Mouse (Mus musculus) CH12.LX (cell line): ENCODE results near the gene Serpind1. TPM values are rescaled to one million over a fixed set of nuclear protein-coding genes. Genes with fewer than 3 reads are reported as not detected.

ENCODE experiments used
- DNase-seq: peaks from one replicate; pipeline ENCODE4 v3.0.0-alpha.2; 2013; ENCODE audit errors: extremely low read depth
- H3K27ac ChIP-seq: 2 replicates; pipeline ENCODE4 v1.5.1; 2012; ENCODE audit warnings: low read depth, mild to moderate bottlenecking, control low read depth, moderate library complexity; ENCODE audit not compliant: insufficient read depth
- H3K27me3 ChIP-seq: replicated peaks from 2 replicates; pipeline ENCODE3; 2012; ENCODE audit warnings: inconsistent platforms
- H3K36me3 ChIP-seq, 2 experiments: replicated peaks in 1 of 2; 2 replicates each; pipeline versions ENCODE3 to v1.6.1; 2012; ENCODE audit warnings: inconsistent platforms in 1 of 2, low read length in 1 of 2, mild to moderate bottlenecking in 1 of 2, mixed read lengths in 1 of 2, moderate library complexity in 1 of 2; ENCODE audit not compliant: control insufficient read depth in 1 of 2, insufficient read depth in 1 of 2
- H3K4me1 ChIP-seq, 2 experiments: 2 replicates each; pipeline ENCODE4 v1.6.1; 2012; ENCODE audit warnings: inconsistent platforms in 1 of 2, moderate library complexity in 1 of 2; ENCODE audit not compliant: insufficient read depth in 2 of 2, control insufficient read depth in 1 of 2
- H3K4me2 ChIP-seq: 2 replicates; pipeline ENCODE4 v1.6.1; 2012; ENCODE audit warnings: low read depth, mild to moderate bottlenecking, control low read depth; ENCODE audit not compliant: poor library complexity, insufficient read depth, severe bottlenecking
- H3K4me3 ChIP-seq, 3 experiments: fragments of 150-350 bp in 1 of 3; sonication (generic) in 1 of 3; replicated peaks in 1 of 3; 2 replicates each; pipeline versions ENCODE3 to v1.5.1; 2011 to 2012; ENCODE audit warnings: low read depth in 2 of 3, low read length in 2 of 3, mild to moderate bottlenecking in 2 of 3, moderate library complexity in 2 of 3, control low read depth in 1 of 3, improper control_type of control experiment in 1 of 3, inconsistent platforms in 1 of 3, mixed read lengths in 1 of 3; ENCODE audit not compliant: poor library complexity in 1 of 3
- H3K79me2 ChIP-seq: replicated peaks from 2 replicates; pipeline ENCODE4 v1.6.1; 2012; ENCODE audit warnings: mild to moderate bottlenecking, moderate library complexity; ENCODE audit not compliant: control insufficient read depth, poor library complexity, insufficient read depth, severe bottlenecking; ENCODE audit errors: extremely low read depth
- H3K9ac ChIP-seq: 2 replicates; pipeline ENCODE4 v1.6.1; 2012; ENCODE audit warnings: low read depth, mild to moderate bottlenecking, control low read depth, moderate library complexity; ENCODE audit not compliant: insufficient read depth
- H3K9me3 ChIP-seq: replicated peaks from 2 replicates; pipeline ENCODE3; 2012; ENCODE audit warnings: low read length, inconsistent platforms, mixed read lengths
- EP300 ChIP-seq: IDR thresholded peaks from 2 replicates; pipeline ENCODE4 v1.6.1; 2011; ENCODE audit warnings: low read length, improper control_type of control experiment
- ETS1 ChIP-seq: conservative IDR thresholded peaks from 2 replicates; pipeline ENCODE4 v1.6.1; 2012; ENCODE audit warnings: low read depth, mild to moderate bottlenecking, inconsistent platforms, low read length, improper control_type of control experiment, moderate library complexity
- GABPA ChIP-seq: IDR thresholded peaks from 2 replicates; pipeline ENCODE4 v1.6.1; 2012; ENCODE audit warnings: low read depth, low read length, improper control_type of control experiment, inconsistent platforms; ENCODE audit not compliant: insufficient replicate concordance
- HCFC1 ChIP-seq: IDR thresholded peaks from 2 replicates; pipeline ENCODE4 v1.6.1; 2012; ENCODE audit warnings: low read depth, mild to moderate bottlenecking, inconsistent platforms, low read length, improper control_type of control experiment
- IRF4 ChIP-seq: IDR thresholded peaks from 2 replicates; pipeline ENCODE4 v1.6.1; 2014; ENCODE audit warnings: low read depth, mild to moderate bottlenecking, inconsistent platforms, low read length, improper control_type of control experiment
- KAT2A ChIP-seq: IDR thresholded peaks from 2 replicates; pipeline ENCODE4 v1.6.1; 2012; ENCODE audit warnings: low read length, improper control_type of control experiment, inconsistent platforms; ENCODE audit not compliant: insufficient replicate concordance
- MAX ChIP-seq: IDR thresholded peaks from 2 replicates; pipeline ENCODE4 v1.6.1; 2011; ENCODE audit warnings: low read length, improper control_type of control experiment
- MAZ ChIP-seq: IDR thresholded peaks from 2 replicates; pipeline ENCODE4 v1.6.1; 2012; ENCODE audit warnings: low read depth, mild to moderate bottlenecking, inconsistent platforms, low read length, improper control_type of control experiment, moderate library complexity
- MEF2A ChIP-seq: IDR thresholded peaks from 2 replicates; pipeline ENCODE4 v1.6.1; 2014; ENCODE audit warnings: low read depth, mild to moderate bottlenecking, inconsistent platforms, low read length, improper control_type of control experiment, borderline replicate concordance
- PAX5 ChIP-seq: IDR thresholded peaks from 2 replicates; pipeline ENCODE4 v1.6.1; 2012; ENCODE audit warnings: low read length, inconsistent platforms, mixed read lengths
- POLR2AphosphoS2 ChIP-seq: IDR thresholded peaks from 2 replicates; pipeline ENCODE4 v1.6.1; 2011; ENCODE audit warnings: low read depth, low read length, improper control_type of control experiment
- SIN3A ChIP-seq: IDR thresholded peaks from 2 replicates; pipeline ENCODE4 v1.6.1; 2012; ENCODE audit warnings: low read length, improper control_type of control experiment, inconsistent platforms
- TCF12 ChIP-seq: IDR thresholded peaks from 2 replicates; pipeline ENCODE4 v1.6.1; 2014; ENCODE audit warnings: low read depth, mild to moderate bottlenecking, inconsistent platforms, low read length, improper control_type of control experiment
- UBTF ChIP-seq: IDR thresholded peaks from 2 replicates; pipeline ENCODE4 v1.6.1; 2012; ENCODE audit warnings: low read depth, mild to moderate bottlenecking, inconsistent platforms, low read length, improper control_type of control experiment, moderate library complexity
- ZC3H11A ChIP-seq: IDR thresholded peaks from 2 replicates; pipeline ENCODE4 v1.6.1; 2012; ENCODE audit warnings: low read depth, mild to moderate bottlenecking, inconsistent platforms, low read length, improper control_type of control experiment
- ZKSCAN1 ChIP-seq: IDR thresholded peaks from 2 replicates; pipeline ENCODE4 v1.6.1; 2012; ENCODE audit warnings: low read depth, inconsistent platforms, low read length, improper control_type of control experiment, borderline replicate concordance
- ZMIZ1 ChIP-seq: IDR thresholded peaks from 2 replicates; pipeline ENCODE4 v1.6.1; 2012; ENCODE audit warnings: low read depth, mild to moderate bottlenecking, inconsistent platforms, low read length, improper control_type of control experiment
- dilution Hi-C: fragments of 300-500 bp; cut with MboI; formaldehyde crosslinking; loops from 2 replicates; pipeline ENCODE4 v1.14.3; 2020; ENCODE audit warnings: low sequenced_read_pairs; ENCODE audit not compliant: extremely low pct_unique_long_range_greater_than_20kb, extremely low pct_ligation_motif_present
- in situ Hi-C: fragments of 300-500 bp; cut with MboI; formaldehyde crosslinking; loops from 3 replicates; pipeline ENCODE4 v1.14.3; 2019; ENCODE audit warnings: low sequenced_read_pairs, low pct_ligation_motif_present, low pct_unique_long_range_greater_than_20kb, mixed read lengths
- polyA plus RNA-seq: library from polyadenylated mRNA; unstranded; fragments of >175 nt; gene quantifications from 2 replicates; pipeline ENCODE4 v1.2.1, GENCODE M21; 2012; ENCODE audit warnings: low read depth; ENCODE audit not compliant: insufficient read length
- total RNA-seq, 2 experiments: library from RNA; depleted of rRNA; stranded (reverse); fragments of 300-350 nt in 1 of 2; fragments of >200 nt in 1 of 2; gene quantifications; 2 replicates each; pipeline ENCODE4 v1.2.3; 2012 to 2014

Serpind1 gene
- total and polyA plus RNA-seq, 3 experiments, result 6.8 to 15.6 (median 13.9) TPM

GRCm38 (mm10) chr16:17309036-17309435 lies 22.1 kb upstream of the Serpind1 start:
- TF ChIP-seq IRF4 (no peak), EP300 (no peak), ETS1 (no peak), HCFC1 (no peak)
- H3K79me2 ChIP-seq, result no peaks in the 10 kb centered on the region
- H3K4me3 ChIP-seq, result no peak overlapping the region
- dilution Hi-C loops, result no loop called here
- H3K9ac ChIP-seq, result no peak overlapping the region
- no peak overlapping the region for H3K27ac ChIP-seq
- H3K9me3 ChIP-seq, result peaks cover 5% of the 10 kb centered on the region
- H3K4me2 ChIP-seq, result no peak overlapping the region
- H3K36me3 ChIP-seq, result peaks cover 54 to 87% of the 10 kb centered on the region in 2 experiments
- H3K4me1 ChIP-seq, result peaks cover 2 to 11% of the 10 kb centered on the region in 2 experiments; a peak in 3 of 4 replicates
- in situ Hi-C loops, result no loop called here
- H3K27me3 ChIP-seq, result no peaks in the 10 kb centered on the region
- no peak for DNase-seq

GRCm38 (mm10) chr16:17312531-17312930 lies 18.6 kb upstream of the Serpind1 start:
- Histone ChIP-seq H3K27me3 (no peaks in the 10 kb centered on the region), H3K4me3 (no peak overlapping the region), H3K36me3 (peaks cover 57 to 90% of the 10 kb centered on the region in 2 experiments), H3K79me2 (no peaks in the 10 kb centered on the region), H3K4me1 (no peaks in the 10 kb centered on the region), H3K27ac (no peak overlapping the region), H3K9ac (no peak overlapping the region), H3K9me3 (peaks cover 5% of the 10 kb centered on the region), H3K4me2 (no peak overlapping the region)
- in situ Hi-C loops (no loop called here), dilution Hi-C loops (no loop called here)
- DNase-seq, result no peak
- TF ChIP-seq PAX5, result no peak
- TF ChIP-seq POLR2AphosphoS2, result no peak
- TF ChIP-seq ZMIZ1, result no peak
- TF ChIP-seq KAT2A, result no peak
- TF ChIP-seq GABPA, result no peak
- TF ChIP-seq MAX, result no peak
- TF ChIP-seq UBTF, result no peak
- TF ChIP-seq TCF12, result no peak
- TF ChIP-seq MEF2A, result no peak
- TF ChIP-seq SIN3A, result no peak
- TF ChIP-seq ZKSCAN1, result no peak
- TF ChIP-seq ZC3H11A, result no peak
- no peak for TF ChIP-seq MAZ
